Mouse (Mus musculus) right cerebral cortex, adult 2 months (tissue): ENCODE results near the gene Cxcl10.

Experiments used
- DNase-seq, 2 experiments: peaks; one replicate each; pipeline ENCODE4 v3.0.0; 2021 to 2022; ENCODE audit warnings: low spot score in 2 of 2

Gene Cxcl10

DNA sequence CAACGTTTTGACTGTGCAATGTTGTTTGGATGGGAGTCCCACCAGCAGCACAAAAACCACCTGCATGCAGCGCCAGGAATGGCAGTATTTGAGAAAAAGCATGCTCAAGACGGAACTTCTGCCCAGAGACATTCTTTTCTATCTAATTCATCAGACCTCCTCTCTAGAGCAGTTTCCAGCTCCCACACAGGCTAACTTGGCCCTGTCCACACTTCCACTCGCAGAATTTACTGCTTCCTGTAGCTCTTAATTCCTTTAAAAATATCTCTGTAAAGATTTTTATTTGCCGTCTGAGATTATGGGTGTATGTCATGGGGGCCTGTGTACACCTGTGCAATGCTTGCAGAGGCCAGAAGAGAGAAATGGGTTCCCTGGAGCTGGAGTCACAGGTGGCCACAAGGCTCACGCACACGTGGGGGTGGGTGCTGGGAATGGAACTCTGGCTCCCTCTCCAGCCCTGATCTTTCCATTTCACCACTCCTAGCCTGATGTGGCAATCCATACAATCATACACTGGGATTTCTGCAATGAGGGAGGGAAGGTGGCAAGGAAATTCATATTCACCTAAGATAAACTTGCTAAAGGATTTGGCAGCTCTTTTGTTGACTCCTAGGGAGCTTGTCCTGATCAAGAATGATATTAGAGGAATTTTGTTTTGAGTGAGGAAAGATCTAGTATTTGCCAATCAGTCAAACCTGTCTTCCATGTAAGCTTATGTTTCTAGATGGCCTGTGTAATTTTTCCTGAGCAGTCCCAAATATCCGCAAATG, 26.9 kb downstream of the Cxcl10 start:
- no peak for DNase-seq

DNA sequence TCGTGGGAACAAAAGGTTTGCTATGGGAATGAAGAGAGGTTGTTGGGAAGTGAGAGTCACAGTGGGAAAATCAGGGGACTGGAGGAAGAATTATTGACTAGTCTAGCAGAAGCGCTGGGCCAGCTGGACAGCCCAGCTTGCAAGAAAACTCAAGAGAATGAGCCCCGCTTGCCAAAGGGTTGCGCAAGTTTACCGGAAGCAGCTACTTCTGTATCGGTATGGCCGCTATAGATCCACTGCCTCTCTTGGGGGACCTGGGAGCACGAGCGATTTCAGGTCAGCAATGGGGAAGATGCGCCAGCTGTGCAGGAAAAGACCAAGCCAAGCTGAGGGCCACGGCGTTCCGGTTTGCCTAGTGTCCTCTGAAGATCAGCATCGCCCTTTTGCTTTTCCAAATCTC, 30.1 kb downstream of the Cxcl10 start:
- no peak for DNase-seq

DNA sequence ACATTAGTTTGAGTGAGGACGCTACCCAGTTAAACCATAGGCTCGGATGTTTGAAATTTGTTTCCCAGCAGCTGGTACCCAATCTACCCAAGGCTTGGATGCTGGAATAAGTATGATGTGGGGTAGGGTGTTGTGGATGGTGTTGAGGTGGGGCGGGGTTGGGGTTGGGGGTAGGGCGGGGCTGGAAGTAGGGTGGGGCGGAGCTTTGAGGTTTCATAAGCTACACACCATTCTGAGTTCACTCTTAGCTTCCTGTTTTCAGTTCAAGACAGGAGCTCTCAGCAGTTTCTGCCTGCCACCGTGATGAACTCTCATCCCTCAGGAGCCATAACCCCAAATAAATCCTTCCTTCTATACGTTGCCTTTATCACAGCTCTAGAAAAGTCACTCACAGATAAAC, 30.6 kb downstream of the Cxcl10 start:
- DNase-seq, result no peak

DNA sequence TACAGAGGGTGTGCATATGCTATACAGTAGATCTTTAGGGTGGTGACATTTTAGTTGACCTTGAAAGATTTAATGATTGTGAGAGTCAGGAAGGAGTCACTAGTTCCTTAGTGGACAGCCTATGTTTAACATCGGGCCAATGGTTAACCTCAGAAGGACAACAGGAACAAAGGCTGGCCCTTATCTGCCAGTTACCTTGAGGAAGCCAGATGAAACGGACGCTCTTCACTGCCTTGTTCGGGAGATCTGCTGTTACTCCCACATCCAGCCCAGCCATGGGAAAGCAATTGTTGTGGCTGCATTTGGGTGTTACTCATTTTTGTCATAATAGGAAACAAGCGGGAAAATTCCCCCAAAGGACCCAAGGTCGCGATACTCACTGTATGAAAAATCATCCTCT, 34.9 kb downstream of the Cxcl10 start:
- no peak for DNase-seq

DNA sequence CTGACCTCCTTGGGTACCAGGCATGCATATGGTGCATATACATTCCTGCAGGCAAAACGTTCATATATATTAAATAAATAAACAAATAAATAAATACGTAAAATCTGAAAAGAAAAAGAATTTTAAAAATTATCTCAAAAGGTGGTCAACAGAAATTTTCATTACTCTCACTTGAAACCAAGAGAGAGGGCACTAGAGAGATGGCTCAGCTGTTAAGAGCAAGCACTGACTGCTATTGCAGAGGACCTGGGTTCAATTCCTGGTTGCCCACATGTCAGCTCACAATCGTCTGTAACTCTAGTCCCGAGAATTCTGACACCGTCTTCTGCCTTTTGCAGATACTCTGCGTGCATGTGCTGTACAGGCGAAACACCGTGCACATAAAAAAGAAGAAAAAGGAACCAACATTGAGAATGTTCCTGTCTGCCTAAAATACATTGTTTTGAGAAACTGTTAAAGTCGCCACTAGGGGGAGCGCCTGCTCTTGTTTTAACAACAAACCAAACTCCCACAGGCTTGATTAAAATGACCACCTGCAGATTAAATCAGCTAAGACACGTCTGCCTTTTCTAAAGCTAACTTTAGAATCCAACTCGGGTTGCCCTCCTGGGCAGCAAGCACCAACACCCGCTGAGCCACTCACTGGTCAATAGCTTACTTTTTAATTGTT, 36.5 kb downstream of the Cxcl10 start:
- DNase-seq, result peak; percentile 93 to 97

DNA sequence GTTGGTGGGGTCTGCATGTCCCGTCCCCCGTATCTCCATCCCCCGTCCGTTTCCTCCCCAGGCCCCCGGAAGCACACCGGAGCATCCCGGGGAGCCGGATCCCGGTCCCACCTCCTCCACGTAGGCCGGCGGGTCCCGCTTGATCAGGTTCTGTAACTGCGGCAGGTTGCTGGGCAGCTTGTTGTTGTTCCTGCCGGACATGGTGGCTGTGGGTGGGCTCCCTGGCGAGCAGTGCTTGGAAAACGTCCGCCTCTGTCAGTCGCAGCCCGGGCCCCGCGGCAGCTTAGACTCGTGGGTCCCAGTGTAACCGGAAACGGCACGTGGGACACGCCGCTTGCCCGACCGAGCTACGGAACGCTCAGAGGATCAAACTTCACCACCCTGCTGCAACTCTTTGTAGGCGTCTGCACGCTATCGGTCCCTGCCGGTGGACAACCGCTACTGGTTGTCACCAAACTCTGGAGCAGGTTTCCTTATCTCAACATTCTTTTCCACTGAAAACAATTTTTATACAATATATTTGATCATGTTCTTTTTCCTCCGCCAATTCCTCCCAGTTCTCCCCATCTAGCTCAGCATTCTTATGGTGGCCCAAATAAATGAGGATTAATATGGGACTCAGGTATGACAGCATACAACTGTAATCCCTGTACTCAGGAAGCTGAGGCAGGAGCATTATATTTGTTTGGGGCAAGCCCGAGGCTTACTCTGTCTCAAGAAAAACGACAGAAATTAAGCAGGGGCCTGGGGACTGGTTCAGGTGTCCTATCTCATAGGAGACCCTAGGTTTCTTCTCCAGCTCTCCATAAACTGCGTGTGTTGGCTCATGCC, 38.8 kb downstream of the Cxcl10 start, which contains the start of gene Sdad1:
Sdad1 (minus strand) TSS at position 799 of the 831 bp plus-strand sequence.
- DNase-seq, result peak; percentile 97 to 98

DNA sequence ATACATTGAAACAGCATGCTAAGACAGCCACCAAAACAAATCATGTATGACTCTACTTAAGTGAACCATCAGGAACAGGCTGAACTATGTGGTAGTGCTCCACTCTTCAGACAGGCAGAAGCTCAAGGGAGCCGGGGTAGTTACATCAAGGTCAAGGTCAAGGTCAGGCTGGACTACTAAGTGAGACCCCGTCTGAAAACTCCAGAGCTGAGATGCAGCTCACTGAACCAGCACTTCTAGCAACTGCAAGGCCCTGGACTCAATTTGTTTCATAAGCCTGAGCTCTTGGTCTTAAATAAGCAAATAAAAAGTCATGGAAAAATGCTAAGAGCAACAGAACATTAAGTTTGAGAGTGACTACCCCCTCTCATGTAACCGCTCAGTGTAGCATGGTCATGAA, 44.4 kb downstream of the Cxcl10 start:
- no peak for DNase-seq

DNA sequence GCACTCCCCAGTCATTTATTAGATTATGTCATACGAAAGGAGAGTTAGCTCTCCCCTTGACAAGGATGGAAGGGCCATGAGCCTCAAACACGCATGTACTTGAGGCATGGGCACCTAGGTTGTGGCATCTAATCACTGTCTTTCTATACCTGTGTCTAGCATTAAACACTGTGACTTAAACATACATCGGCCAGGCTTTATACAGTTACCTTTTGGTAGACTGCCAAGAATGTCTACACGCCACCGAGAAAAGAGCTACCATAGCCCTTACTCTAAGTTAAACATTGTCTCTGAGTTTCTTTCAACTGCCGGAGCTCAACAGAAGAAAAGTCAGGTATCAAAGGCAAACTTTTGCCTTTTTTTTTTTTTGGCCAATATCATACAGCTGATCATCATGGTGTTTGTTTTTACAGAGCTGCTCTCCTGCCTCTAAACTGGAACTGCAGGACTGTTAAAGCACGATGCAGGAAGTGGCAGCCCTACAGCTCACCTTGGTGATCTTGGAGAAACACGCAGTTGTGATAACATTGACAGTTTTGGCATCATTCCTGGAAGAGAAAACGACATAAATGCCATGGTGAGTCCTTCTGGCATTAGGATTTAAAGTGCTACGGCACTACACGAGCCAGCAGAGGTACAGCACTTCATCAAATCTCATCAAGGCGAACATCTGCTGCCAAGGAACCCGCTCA, 46.4 kb downstream of the Cxcl10 start:
- DNase-seq, result no peak
